Mouse (Mus musculus) pancreas, adult 10 weeks (tissue): ENCODE results near the gene Ccdc50. TPM values are rescaled to one million over a fixed set of nuclear protein-coding genes. Genes with fewer than 3 reads are reported as not detected.

Source experiments
- polyA plus RNA-seq: library from polyadenylated mRNA; stranded (reverse); fragments of 350-450 nt; fragmentation: Illumina TruSeq; extraction: RNeasy Lipid Tissue Mini Kit (QIAGEN cat#74804); gene quantifications from one replicate; pipeline ENCODE4 v1.2.3, GENCODE M21; 2015; ENCODE audit warnings: low read depth, low replicate concordance; ENCODE audit not compliant: insufficient read depth

The Ccdc50 gene
- 6.4 TPM for polyA plus RNA-seq

DNA sequence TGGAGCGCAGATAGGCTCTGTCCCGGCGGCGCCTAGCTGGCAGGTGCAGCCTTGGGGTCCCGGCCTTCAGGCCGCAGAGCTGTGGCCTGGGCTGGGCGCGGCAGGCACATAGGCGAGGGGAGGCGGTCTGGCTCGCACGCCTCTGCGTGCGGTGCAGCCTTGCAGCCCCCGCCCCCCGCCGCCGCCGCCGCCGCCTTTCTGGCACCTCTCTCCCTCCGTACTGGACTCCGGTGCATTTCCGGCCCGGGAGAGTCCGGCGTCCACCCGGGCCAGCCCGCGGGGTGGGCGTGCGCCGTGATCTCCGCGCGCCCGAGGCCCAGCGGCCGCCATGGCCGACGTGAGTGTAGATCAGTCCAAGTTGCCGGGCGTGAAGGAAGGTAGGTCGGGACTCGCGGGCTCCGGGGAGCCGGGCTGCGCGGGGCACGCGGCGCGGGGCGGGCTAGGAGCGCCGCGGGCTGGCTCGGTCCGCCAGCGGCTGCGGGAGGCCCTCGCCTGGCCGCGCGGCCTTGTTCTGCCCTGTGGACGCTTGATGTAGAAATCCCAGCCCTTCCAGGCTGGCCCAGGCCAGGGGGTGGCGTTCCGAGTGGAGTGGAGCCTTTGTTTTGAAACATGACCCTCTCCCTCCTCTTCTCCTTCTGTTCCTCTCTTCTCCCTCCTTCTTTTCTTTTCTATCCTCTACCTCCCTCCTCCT, at the start of gene Ccdc50:
Gene Ccdc50 (plus strand): TSS at position 109 of the 691 bp plus-strand sequence.

GRCm38 (mm10) chr16:27370191-27370590, 18.5 kb upstream of the Ccdc50 start, which contains the start of gene Uts2b:
Gene Uts2b, minus strand, starts transcription at chr16:27370239.

Other genes starting within 250 kb of the Ccdc50 start
- not detected for gene Ostn, start 81.4 kb upstream of the Ccdc50 start, polyA plus RNA-seq
- not detected for gene Uts2b, start 18.6 kb upstream of the Ccdc50 start, polyA plus RNA-seq